Mouse (Mus musculus) mature B cell (primary cell): ENCODE data around the gene Evi5.
"Not testable (repeated sequence)": the region's sequence is repeated elsewhere in the genome, so short reads cannot be mapped to it uniquely, and the experiment has no call there.

ENCODE experiments used
- in situ Hi-C: fragments of 300-500 bp; cut with MboI; formaldehyde crosslinking; loops from 2 replicates; pipeline ENCODE4 v1.14.3; 2019

Gene Evi5

DNA sequence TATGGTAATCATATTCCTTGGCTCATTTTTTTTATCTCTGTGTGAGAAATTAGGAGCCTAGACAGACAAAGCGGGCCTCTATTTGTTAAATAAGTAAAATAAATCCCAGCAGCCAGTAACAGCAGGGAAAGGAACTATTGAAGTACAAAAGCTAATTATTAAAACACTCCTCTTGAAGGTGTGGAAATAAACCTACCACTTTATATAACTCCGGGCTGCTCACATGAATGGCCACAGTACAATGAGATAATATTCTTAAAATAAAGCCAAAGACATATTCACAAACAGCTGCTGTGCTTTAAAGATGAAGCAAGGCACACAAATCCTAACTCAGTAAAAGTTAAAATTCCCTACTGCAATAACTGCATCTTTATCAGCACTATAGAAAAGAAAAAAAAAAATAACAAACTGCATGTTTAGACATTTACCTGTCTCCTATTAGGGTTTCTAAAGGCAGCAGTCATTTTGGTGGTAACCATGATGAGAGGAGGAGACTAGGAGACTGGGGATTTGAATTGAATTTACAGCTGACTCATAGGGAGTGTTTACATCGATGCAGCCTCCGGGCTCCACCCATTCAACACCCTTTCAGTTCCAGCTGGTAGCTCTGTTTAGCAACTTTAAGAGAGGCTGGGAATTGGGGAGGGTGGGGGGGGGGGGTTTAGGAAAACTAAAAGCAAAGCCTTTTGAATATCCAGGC lies at the start of gene Evi5:
TSS of gene Evi5 (minus strand) at position 547 of the 700 bp plus-strand sequence.
- in situ Hi-C loops = no loop called here

DNA sequence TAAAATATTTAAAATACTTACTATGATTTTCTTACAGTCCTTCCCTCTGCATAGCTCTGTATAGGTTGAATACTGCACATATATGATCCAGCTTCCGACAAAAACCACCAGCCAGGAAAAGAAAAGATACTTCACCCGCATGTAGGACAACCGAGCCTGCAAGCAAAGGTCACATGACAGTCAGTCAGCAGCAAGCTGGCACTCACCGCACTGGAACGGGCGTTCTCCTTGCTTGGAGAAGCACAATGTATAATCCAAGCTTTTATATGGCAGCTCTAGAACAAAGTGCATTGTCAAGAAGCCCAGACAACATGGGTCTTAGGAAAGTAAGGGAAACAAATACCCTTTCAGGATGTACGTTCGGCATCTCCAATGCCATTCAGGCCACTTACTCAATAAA lies 49.7 kb upstream of the Evi5 start:
- in situ Hi-C loops = loop anchor here (5.0 kb wide), 1 partner anchor 63 kb away; the partner anchor contains the start of gene Fam69a

DNA sequence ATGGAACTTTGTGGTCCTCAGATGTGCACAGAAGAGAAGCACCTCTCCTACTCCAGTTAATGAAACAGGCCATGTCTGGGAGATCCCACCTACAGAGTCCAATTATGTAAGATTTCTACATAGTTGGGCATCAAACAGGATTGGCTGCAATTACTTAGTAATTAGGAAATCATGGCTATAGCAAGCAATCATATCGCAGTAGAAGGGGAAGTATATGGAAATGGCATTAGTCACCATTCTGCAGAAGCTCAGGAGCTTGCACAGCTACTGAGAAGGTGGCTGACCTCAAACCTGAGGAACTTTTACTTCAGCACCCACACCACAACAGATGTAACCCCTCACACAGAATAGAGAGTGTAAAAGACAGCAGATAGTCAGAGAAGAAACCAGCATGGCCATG lies 47.9 kb upstream of the Evi5 start:
- in situ Hi-C loops = loop anchor here (5.0 kb wide), 1 partner anchor 64 kb away; the partner anchor contains the start of gene Fam69a

DNA sequence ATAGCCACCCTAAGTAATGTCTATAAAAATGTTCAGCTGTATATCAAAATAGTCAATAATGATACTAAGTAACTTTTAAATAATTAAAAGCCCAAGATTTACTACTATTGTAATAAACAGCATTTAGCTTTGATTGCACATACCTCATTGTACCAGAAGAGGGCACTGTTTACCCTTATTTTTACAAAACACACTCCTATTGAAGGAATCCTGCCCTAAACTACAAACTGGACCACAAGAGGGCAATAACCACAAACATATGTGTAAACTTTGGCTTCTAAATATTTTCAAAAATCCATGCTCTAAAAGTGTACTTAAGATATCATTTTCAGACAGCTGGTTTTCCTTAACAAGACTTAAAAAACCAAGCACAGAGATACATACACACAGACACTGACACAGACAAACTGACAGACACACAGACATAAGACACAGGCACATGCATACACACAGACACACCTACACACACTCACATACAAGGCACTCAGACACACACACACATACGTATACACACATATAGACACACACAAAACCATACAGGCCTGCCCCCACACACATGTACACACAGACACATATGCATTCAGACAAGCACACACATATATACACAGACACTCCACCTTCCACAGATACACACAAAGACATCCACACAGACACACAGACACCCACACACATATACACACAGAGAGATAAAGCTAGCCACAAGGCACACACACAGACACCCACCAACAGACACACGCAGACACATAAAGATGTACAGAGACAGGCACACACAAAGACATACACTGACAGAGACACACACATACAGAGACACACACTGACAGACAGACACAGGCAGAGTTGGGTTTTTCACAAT lies 46.7 kb upstream of the Evi5 start:
- in situ Hi-C loops = loop anchor here (5.0 kb wide), 1 partner anchor 66 kb away; the partner anchor contains the start of gene Fam69a

DNA sequence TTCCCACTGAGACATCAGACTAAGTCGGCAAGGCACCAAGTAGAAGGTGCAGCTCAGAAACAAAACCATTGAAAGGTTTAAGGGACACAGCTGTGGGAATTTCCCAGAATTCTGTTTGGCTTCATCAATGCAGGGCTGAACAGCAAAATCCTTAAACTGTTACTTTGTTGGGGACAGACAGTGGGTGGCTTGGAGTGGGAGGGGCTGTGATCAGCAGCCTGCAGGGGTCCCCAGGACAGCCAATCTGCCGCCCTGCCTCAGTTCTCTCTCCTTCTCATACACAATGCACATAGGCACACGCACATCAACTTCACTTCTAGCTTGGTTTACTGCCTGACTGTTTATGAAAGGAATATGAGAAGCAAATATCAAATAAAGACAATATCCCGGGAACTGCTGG lies 40.4 kb upstream of the Evi5 start:
- in situ Hi-C loops = no loop called here

DNA sequence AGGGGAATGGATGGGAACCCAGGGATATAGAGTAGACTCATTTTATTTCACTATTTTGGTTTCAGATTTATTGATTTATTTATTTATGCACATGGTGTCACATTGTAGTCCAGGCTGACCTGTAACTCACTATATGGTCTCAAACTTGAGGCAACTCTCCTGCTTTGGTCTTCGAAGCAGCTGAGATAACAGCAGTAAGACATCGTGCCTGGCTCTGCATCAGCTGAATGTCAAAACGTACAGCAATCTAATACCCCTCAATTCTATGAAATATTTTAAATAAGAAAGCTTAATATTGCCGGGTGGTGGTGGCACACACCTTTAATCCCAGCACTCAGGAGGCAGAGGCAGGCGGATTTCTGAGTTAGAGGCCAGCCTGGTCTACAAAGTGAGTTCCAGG lies 36.1 kb upstream of the Evi5 start:
- in situ Hi-C loops = no loop called here

DNA sequence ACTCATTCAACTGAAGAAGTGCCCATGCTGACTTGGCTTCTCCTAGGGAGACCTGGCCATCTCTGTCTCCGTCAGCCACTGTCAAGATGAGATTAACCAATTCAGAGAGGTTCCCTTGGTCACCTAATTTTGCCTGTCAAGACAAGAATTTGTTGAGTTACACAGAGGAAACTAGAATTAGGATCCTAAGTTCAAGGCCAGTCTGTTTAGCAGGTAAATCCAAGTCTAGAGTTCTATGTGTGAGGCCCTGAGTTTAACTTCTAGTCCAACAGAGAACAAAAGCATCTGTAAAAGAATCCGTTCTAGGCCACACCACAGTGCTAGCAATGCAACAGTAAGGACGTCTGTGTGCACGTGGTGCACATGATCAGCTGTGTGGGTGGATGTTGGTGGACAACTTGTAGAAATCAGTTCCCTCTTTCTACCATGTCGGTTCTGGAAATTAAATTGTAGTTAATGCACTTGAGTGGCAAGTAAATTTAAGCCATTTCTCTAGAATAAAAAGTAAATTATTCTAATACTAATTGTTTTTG lies 35.2 kb upstream of the Evi5 start:
- in situ Hi-C loops = no loop called here

DNA sequence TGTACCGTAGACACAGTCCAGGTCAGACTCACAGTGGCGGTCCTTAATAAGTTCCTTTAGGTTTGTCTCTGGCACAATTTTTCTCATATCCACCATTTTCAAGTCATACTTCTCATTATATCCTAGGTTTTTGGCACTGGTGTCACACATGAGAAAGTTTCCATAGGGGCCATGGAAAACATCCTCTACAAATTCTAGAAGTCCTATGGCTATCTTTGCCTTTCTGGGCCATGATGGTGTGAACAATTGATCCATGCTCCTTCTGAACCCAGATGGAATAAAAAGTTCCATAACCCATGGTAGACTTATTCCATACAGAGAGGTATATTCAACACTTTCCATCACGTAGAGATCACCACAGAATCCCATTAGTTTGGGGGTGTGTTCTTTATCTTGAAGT lies 34.8 kb upstream of the Evi5 start:
- in situ Hi-C loops = no loop called here

DNA sequence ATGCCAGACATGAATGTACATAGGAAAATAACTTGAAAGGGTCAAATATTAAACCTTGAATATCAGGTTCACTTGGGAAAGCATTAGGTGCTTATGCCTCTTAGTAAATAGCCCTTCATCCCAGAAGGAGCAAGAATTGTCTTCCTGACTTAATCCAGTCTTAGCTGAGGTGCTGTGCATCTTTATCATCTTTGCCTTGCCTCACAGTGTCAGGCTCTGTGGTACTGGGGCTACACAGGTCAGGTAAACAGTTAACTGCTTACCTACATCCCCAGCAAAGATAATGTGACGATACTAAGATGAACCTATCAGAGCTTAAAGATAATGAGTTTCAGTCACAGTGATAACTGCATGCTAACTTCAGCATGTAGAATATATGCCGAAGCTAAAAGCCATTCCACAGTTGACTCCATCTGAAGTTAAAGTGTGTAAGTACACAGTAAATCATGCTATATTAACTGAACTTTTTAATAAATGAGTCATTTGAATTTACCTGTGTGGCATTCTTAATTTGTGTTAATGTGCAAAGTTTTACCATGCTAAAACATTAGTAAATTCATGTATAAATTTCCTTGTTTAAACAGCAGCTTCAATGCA lies 33.7 kb upstream of the Evi5 start:
- in situ Hi-C loops = no loop called here

DNA sequence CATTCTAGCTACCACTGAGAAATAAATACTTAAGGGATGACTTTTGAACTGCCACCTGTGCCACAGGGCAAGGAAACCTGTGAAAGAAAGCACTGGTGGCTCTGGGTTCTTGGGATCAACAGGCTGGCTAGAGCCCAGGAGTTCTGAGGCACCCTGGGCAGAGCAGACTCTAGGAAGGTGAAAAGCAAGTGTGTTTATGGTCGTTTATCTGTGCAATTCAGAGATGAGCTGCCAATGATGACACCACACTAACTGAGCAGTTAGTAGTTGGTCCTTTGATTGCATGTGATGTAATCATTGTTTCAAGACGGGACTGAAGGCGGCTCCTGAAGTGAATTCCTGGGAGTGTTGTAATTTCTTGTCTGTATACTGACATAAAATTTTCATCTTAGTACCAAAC lies 29.4 kb upstream of the Evi5 start:
- in situ Hi-C loops = no loop called here

DNA sequence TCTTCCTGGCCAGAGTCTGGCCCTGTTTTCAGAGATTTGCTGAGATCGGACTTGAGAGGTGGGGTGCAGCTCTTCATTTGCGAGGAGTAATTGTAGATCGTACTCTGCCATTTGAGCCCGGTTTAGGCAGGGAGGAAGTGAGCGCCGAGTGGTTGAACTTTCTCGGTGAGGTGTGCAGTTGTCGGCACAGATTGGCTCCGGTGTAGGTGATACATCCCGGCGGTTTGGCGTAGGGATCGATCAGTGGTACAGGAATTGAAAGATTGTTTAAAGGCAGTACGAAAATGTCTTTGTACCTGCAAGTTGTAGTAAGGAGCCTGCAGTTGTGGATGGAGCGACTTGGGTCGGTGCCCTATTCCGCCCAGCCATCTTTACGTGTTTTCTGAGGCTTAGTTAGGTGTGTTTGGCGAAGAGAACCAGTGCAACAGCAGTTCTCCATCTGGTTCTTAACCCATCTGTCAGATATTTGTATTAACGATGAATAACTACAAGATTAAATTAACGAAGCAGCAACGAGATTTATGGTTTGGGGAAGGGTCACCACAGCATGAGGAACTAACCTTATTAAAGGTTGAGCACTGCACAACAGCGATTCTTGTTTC lies 26.2 kb upstream of the Evi5 start:
- in situ Hi-C loops = no loop called here

DNA sequence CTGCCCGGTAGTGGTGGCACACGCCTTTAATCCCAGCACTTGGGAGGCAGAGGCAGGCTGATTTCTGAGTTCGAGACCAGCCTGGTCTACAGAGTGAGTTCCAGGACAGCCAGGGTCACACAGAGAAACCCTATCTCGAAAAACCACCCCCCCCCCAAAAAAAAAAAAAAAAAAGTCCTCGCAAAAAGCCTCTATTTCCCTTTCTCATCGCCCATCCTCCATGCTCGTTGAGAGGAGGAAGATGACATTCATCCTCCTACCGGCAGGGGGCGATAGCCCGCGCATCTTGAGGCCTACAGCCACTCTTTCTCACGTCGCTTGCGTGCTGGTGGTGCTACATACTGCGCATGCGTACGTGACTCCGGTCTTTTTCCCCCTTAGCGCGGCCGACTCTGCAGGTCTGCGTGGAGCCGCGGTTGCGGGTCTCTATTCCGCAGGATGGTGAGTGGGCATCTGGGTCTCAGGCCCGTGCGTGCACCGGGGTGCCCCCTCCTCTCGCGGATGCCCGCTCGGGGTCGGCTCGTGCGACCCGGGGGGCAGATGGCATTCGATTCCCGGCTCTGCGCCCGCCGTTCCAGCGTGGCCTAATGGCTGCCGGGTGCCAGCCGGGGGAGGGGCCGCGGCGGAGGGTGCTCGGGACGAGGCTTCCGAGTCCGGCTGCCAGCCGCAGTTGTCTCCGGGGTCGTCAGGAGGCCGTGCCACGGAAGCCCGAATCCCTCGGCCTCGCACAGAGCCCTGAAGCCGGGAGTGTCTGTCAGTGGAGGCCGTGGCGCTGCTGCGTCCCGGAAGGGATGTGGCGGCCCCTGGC lies 25.5 kb upstream of the Evi5 start, which contains the start of gene Rpl5:
TSS of gene Rpl5 (plus strand) at position 297 of the 808 bp plus-strand sequence.
- in situ Hi-C loops = no loop called here

DNA sequence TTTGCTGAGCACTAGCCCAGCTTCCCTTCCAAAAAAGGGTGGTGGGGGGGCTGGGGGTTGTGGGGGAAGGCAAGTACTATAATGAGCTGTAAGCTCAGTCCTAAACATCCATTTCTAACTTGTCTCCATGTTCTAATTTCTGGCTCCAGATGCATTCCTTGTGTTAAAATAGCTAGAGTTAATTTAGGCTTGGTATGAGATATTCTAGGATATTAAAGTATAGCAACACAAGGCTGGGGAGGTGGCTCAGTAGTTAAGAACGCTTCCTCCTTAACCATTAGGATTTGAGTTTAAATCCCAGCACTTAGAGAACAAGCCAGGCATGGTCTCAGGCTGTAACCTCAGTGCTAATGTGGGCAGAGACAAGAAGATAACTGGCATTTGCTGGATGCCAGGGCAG lies 21.4 kb upstream of the Evi5 start:
- in situ Hi-C loops = no loop called here

DNA sequence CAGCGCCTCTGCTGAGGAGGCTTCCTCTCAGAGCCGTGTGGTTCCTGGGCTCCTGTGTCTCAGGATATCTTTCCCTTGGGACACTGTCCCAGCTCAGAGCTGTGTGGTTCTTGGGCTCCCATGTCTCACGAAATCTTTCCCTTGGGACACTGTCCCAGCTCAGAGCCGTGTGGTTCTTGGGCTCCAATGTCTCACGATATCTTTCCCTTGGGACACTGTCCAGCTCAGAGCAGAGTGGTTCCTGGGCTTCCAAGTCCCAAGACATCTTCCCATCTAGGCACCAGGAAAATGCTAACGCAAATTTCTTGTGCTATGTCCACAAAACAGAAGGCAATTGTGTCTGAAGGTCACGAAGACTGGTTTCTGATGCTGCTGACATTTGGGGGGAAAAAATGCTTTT lies 19.8 kb upstream of the Evi5 start:
- in situ Hi-C loops = no loop called here

DNA sequence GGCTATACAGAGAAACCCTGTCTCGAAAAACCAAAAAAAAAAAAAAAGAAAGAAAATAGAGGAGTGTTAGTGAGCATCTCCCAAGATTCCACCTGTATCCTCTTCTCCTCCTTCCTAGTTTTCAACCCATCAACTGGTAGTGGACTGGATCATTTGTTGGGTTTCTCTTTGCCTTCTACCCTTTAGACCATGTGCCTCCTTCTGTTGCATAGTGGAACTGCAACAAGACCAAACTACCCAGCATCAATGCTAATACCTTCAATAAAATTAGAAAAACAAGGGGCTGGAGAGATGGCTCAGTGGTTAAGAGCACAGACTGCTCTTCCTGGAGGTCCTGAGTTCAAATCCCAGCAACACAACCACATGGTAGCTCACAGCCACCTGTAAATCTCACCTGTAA lies 16.6 kb upstream of the Evi5 start:
- in situ Hi-C loops = not testable (repeated sequence)

DNA sequence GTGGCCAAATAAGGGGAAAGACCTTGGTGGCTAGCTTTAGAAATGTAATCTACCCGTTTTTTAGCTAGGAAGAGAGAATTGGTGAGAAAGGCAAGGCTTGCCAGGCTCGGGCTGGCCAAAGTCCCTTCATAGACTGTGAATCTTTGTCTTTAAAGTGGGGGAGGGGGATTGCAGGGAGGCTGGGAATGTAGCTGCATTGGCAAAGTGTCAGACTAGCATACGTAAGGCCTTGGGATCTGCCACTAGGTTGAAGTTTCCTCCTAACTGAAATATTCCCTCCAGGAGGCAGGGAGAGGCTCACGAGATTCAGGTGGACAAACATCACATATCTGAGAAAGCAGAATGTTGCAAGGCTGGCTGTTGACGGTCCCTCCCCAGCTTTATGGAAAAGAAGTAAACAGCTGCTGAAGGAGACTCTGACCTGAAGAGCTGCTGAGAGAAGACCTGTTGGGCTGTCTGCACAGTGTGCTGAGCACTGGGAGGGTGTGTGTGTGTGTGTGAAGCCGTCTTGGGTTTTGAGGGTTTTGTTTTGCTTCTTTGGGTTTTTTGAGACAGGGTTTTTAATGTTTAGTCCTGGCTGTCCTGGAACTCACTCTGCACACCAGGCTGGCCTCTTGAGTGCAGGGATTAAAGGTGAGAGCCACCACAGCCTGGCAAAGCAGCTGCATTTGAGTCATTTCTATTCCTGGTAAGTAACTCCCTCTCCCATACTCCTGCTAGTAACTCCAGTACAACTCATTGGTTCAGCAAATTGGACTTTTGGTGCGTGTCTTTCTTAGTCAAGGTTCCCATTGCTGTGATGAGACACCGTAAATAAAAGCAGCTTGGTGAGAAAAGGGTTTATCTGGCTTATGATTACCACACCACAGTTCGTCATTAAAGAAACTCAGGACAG lies 15.3 kb upstream of the Evi5 start:
- in situ Hi-C loops = no loop called here

DNA sequence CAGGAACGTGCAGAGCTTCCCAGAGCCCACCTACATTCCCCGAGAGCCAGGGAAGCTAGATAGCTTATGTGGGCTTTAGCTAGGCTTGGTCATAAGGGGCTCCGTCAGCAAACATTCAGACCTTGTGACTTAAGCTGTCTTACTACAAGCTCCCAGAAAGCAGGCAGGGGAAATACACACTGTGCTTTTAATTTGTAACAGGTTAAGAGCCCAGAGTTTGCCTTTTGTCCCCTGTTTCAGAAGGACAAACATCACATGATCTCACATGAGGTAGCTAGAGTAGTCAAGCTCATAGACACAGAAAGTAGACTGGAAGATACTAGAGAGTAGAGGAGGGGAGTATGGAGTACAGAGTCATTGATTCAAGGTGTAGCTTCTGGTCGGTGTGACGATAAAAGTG lies 5.8 kb upstream of the Evi5 start:
- in situ Hi-C loops = no loop called here

DNA sequence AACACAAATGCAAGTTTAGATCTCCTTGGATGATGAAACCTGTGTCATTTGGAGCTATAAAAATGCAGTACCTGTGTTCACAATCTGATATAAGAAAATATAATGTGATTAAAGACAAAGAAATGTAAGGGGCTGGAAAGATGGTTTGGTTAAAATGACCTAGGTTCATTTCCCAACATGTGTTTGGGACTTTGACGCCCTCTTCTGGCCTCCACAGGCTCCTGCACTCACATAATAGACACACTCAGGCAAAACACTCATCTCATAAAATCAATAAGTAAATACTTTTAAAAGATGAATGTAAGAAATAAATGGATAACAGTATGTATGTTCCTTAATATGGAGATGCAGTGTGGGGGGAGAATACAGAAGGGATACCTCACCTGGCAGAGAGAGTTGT lies 2.1 kb upstream of the Evi5 start:
- in situ Hi-C loops = no loop called here

DNA sequence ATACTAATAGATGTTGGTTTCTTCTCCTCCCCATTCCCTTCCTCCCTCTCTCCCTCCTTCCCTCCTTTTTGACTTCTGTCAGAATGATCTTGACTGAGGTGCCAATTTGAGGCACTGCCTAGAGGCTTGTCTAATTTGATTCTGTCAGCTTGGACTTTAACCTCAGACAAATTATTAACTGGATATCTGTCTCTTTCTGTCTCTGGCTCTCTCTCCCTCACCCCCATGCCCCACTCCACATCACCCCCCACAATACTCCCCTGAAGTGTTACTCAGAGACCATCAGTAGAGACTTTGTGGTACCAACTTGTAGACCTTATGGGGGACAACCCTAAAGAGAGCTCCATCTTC lies 329 bp upstream of the Evi5 start:
- in situ Hi-C loops = no loop called here

DNA sequence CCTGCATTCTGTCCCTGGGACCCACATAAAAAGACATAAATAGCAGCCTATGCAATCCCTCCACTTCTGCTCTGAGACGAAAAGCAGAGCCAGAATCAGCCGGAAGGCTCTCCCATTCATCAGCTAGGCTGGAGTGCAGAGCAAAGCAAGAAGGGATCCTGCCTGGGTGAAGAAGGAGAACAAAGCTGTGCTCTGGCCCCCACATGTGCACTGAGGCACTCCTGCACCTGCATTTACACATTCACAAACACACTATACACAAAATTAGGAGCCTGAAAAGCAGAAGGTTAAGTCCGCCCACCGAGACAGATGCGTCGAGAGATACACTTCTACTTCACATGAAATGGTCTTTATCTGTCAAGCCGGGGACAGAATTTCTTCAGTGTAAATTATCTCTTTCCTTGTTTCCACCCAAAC lies 1.0 kb downstream of the Evi5 start:
- in situ Hi-C loops = no loop called here
